Mouse (Mus musculus) lung, postnatal 36 days (tissue): Measurements from ENCODE around the gene Mrtfb.

Experiments
- DNase-seq: peaks from one replicate; pipeline ENCODE4 v3.0.0; 2022; ENCODE audit warnings: mixed read lengths

The Mrtfb gene

GRCm38 (mm10) chr16:13255855-13256635 is at the start of gene Mrtfb:
Gene Mrtfb (plus strand): TSS chr16:13256481.
- DNase-seq: peak; percentile 93

- DNase-seq: no peak
These were observed 48.6 kb upstream of the Mrtfb start for GRCm38 (mm10) chr16:13207649-13208048.

GRCm38 (mm10) chr16:13208087-13208486 is 48.2 kb upstream of the Mrtfb start:
- no peak for DNase-seq

- no peak for DNase-seq
These were observed 43.5 kb upstream of the Mrtfb start for GRCm38 (mm10) chr16:13212781-13213180.

- DNase-seq: peak; percentile 43
These were observed 39.9 kb upstream of the Mrtfb start for GRCm38 (mm10) chr16:13216116-13216952.

- no peak for DNase-seq
These were observed 38.3 kb upstream of the Mrtfb start for GRCm38 (mm10) chr16:13217951-13218350.

- peak; percentile 39 for DNase-seq
These were observed 34.8 kb upstream of the Mrtfb start for GRCm38 (mm10) chr16:13221475-13221874.

- peak; percentile 26 for DNase-seq
These were observed 24.2 kb upstream of the Mrtfb start for GRCm38 (mm10) chr16:13232043-13232442.

- DNase-seq: peak; percentile 93
These were observed 23.1 kb upstream of the Mrtfb start for GRCm38 (mm10) chr16:13232912-13233802.

GRCm38 (mm10) chr16:13239039-13239438 is 17.2 kb upstream of the Mrtfb start:
- DNase-seq: peak; percentile 25

GRCm38 (mm10) chr16:13239544-13239943 is 16.7 kb upstream of the Mrtfb start:
- peak; percentile 77 for DNase-seq

- DNase-seq: peak; percentile 67
These were observed 16.0 kb upstream of the Mrtfb start for GRCm38 (mm10) chr16:13240326-13240725.

- no peak for DNase-seq
These were observed 10.6 kb upstream of the Mrtfb start for GRCm38 (mm10) chr16:13245658-13246057.

GRCm38 (mm10) chr16:13246855-13247254 is 9.4 kb upstream of the Mrtfb start:
- no peak for DNase-seq

GRCm38 (mm10) chr16:13250061-13250460 is 6.2 kb upstream of the Mrtfb start:
- DNase-seq: no peak

- peak; percentile 26 for DNase-seq
These were observed 616 bp downstream of the Mrtfb start for GRCm38 (mm10) chr16:13256667-13257527.

- no peak for DNase-seq
These were observed 1.2 kb downstream of the Mrtfb start for GRCm38 (mm10) chr16:13257528-13257835.

- no peak for DNase-seq
These were observed 2.7 kb downstream of the Mrtfb start for GRCm38 (mm10) chr16:13259026-13259425.

- no peak for DNase-seq
These were observed 10.0 kb downstream of the Mrtfb start for GRCm38 (mm10) chr16:13266312-13266711.

GRCm38 (mm10) chr16:13267350-13267904 is 11.1 kb downstream of the Mrtfb start:
- no peak for DNase-seq

GRCm38 (mm10) chr16:13269426-13269825 is 13.1 kb downstream of the Mrtfb start:
- DNase-seq: no peak

GRCm38 (mm10) chr16:13276258-13276657 is 20.0 kb downstream of the Mrtfb start:
- DNase-seq: peak; percentile 45
